Mouse (Mus musculus): ENCODE measurements at regions not wholly inside any gene's neighbourhood (a gene's known extent, or its start where the extent isn't known, plus 50 kb on each side); places are given as distances from the start of the nearest gene placed in this dataset.

DNA sequence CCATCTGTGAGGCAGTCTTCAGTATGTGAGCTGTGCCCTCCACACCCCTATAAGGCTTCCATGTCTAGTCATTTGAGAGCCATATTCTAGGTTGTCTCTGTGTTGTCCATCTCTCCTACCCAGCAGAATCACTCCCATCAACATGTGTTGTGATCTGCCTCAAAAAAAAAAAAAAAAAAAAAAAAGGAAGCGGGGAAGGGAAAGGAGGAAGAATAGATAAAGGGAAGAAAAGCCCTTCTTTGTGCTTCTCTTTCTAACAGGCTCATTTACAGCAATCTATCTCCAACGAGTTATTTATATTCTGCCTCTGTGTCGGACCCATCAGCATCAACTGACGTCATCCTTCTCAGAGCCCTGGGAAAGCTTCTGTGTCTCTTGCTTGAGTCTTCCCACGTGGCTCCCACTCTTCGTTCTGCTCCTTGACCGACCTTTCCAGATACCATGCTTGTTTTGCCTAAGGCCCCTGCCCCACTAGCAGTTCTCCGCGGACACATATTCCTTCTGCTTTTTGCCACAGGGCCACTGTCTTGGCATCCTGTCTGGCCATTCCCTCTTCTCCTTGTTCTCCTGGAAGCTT lies 68.3 kb upstream of the Dazl start:
- no peak for TF ChIP-seq CTCF (IDR thresholded peaks at IDR 0.05; ENCODE audit: borderline replicate concordance, control insufficient read depth, extremely low read depth, insufficient read depth, low read length, poor library complexity)
- no peak for TF ChIP-seq POLR2A (IDR thresholded peaks at IDR 0.05; ENCODE audit: control insufficient read depth, extremely low read depth, insufficient read depth, low read length, poor library complexity)
